Mouse (Mus musculus) kidney, embryonic 14.5 days (tissue): ENCODE results near the gene Fbxo41. TPM values are rescaled to one million over a fixed set of nuclear protein-coding genes. Genes with fewer than 3 reads are reported as not detected.

Experiments
- ATAC-seq: fragments of 200-750 bp; cut with Nextera tagmentation; 2 replicates; pipeline ENCODE4 v1.8.0; 2017; ENCODE audit warnings: moderate number of reproducible peaks, mild to moderate bottlenecking, moderate TSS enrichment, moderate library complexity; ENCODE audit not compliant: low FRiP score, low TSS enrichment
- H3K27ac ChIP-seq: fragments of 300-500 bp; sonication (generic); 2 replicates; pipeline ENCODE4 v1.5.1; 2014; ENCODE audit warnings: low read depth, mild to moderate bottlenecking, low read length, moderate library complexity, mixed read lengths
- H3K27me3 ChIP-seq: fragments of 300-500 bp; sonication (generic); 2 replicates; pipeline ENCODE4 v1.6.1; 2014; ENCODE audit warnings: mild to moderate bottlenecking, low read length; ENCODE audit not compliant: control insufficient read depth, insufficient read depth
- H3K36me3 ChIP-seq: fragments of 300-500 bp; sonication (generic); 2 replicates; pipeline ENCODE4 v1.6.1; 2014; ENCODE audit warnings: low read length, mixed read lengths; ENCODE audit not compliant: control insufficient read depth, insufficient read depth
- H3K4me1 ChIP-seq: fragments of 300-500 bp; sonication (generic); 2 replicates; pipeline ENCODE4 v1.6.1; 2014; ENCODE audit warnings: low read length, mixed read lengths; ENCODE audit not compliant: control insufficient read depth, insufficient read depth
- H3K4me2 ChIP-seq: fragments of 300-500 bp; sonication (generic); replicated peaks from 2 replicates; pipeline ENCODE4 v1.6.1; 2014; ENCODE audit warnings: low read depth, mild to moderate bottlenecking, low read length
- H3K4me3 ChIP-seq: fragments of 300-500 bp; sonication (generic); 2 replicates; pipeline ENCODE4 v1.5.1; 2014; ENCODE audit warnings: mild to moderate bottlenecking, low read length
- H3K9ac ChIP-seq: fragments of 300-500 bp; sonication (generic); 2 replicates; pipeline ENCODE4 v1.6.1; 2014; ENCODE audit warnings: low read depth, mild to moderate bottlenecking, low read length, moderate library complexity
- H3K9me3 ChIP-seq: fragments of 300-500 bp; sonication (generic); 2 replicates; pipeline ENCODE4 v1.6.1; 2016; ENCODE audit warnings: low read length; ENCODE audit not compliant: control insufficient read depth
- WGBS: fragments of 180-500 bp; shearing (Covaris S2); extraction: QIAGEN DNeasy Blood & Tissue Kit; methylation state at CpG from one replicate; pipeline ENCODE4 v1.1.7; 2014; 5-methylcytosine and 5-hydroxymethylcytosine counted together
- polyA plus RNA-seq: library from polyadenylated mRNA; unstranded; fragments of >200 nt; fragmentation: Nextera tagmentation; extraction: Ambion mirVana; gene quantifications from 2 replicates; pipeline ENCODE4 v1.2.1, GENCODE M21; 2014

Fbxo41 gene
- polyA plus RNA-seq, 1 experiment from 2014 or later: 0.05 TPM

DNA sequence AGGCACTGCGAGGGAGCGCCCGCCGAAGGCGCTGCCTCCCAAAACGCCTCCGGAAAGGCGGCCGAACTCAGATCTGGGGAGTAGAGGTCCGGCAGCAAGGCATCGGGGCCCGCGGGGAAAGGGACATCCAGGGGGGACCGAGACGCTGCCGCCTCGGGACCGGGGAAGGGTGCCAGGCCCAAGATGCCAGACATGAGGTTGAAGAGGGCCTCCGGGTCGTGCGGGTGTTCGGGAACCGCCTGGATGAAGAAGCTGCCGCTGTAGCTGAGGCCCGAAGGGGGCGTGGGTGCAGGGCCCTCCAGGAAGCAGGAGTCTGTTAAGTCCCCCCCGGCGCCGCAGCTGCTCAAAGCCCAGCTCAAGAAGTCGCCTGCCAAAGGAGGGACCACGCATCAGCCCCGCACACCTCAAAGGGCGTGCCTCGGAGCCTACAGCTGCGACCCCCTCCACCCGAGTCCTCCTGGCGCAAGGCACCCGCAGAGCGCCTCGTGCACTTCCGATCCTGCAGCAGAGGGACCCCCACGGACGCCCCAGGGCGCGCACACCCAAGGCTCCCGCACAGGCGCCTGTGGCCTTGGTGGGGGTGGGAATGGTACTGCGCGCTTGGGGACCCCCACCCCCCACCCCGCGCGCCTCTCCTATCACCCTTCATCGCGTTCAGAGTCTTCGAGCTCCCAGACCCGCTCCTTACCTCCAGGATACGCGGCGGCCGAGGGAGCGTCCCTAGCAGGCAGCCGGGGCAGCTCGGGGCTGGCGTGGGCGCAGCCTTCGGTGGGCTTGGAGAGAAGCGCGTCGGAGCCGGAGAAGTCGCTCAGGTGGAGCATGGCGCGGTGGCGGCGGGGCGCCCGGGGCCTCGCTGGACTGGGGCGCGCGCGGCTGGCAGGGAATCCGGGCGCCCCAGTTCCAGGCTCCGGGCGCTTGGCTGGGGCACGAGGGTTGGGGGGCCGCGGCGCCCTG, 10.1 kb upstream of the Fbxo41 start:
- H3K27me3 ChIP-seq: peaks cover 78% of the 10 kb centered on the region
- 1% methylated on average over 90 of the region's 90 CpGs for WGBS
- no peaks in the 10 kb centered on the region for H3K36me3 ChIP-seq
- H3K4me1 ChIP-seq: peaks cover 17% of the 10 kb centered on the region
- no peak overlapping the region for H3K9ac ChIP-seq
- peak overlapping the region; percentile 71 for H3K4me2 ChIP-seq
- no peaks in the 10 kb centered on the region for H3K9me3 ChIP-seq
- peak; percentile 44; the same call in 1 of the 2 replicates for ATAC-seq
- peak overlapping the region; percentile 45 for H3K4me3 ChIP-seq
- no peak overlapping the region for H3K27ac ChIP-seq

DNA sequence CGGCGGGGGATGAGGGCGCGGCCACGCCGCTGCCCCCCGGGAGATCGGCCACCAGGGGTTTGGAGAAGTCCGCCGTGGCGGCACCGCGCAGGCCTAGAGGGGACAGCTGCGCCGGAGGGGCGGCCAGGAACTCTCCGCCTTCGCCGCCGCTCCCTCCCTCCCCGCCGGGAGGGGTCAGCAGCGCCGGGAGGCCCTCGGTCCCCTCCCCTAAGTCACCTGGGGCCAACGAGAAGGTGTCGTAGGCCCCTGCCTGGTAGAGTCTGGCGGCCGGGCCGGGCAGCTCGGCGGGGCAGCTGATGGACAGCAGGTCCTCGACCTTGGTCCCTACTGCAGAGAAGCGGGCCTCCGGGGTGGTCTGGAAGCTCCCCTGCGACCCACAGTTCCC, 9.3 kb upstream of the Fbxo41 start:
- WGBS: 0% methylated on average over 23 of the region's 36 CpGs

DNA sequence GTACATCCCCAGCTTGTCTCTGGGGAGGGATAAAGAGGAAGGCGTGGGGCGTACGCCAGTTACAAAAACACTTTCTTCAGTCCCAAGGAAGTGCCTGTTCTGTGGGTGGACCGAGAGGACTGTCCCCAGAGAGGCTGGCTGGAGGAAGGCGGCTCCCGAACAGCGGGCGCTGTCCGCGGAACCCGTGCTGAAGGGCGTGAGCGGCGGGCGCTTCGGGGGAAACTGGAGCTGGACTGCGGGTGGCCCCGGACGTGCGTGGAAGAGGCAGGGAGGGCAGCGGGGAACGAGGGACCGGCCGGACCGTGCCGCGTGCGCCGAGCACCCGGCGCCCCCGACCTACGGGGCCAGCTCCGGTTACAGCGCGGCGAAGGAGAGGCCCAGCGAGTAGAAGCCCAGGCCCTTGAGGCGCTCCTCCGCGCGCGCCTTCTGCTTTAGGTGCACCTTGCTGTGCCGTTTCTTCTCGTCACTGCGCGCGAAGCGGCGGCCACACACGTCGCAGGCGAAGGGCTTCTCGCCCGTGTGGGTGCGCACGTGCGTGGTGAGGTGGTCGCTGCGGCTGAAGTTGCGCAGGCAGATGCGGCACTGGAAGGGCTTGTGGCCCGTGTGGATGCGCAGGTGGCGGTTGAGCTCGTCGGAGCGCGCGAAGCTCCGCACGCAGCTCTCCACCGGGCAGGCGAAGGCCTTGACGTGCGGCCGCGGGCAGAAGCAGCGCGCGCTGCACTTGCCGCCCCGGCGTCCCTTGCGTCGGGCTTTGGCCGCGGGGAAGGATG, 8.7 kb upstream of the Fbxo41 start:
- Histone ChIP-seq H3K27ac (no peak overlapping the region), H3K9ac (no peak overlapping the region), H3K4me1 (peaks cover 17% of the 10 kb centered on the region), H3K4me2 (peak overlapping the region; percentile 47), H3K36me3 (no peaks in the 10 kb centered on the region), H3K9me3 (no peaks in the 10 kb centered on the region), H3K4me3 (peak overlapping the region; percentile 45), H3K27me3 (peaks cover 78% of the 10 kb centered on the region)
- ATAC-seq: peak; percentile 33
- WGBS: under 1% methylated on average over 86 of the region's 88 CpGs

More for the DNA sequence above, 9.3 kb upstream of the Fbxo41 start:
- H3K4me3 ChIP-seq: peak overlapping the region; percentile 45
- H3K9me3 ChIP-seq: no peaks in the 10 kb centered on the region
- peak overlapping the region; percentile 47 for H3K4me2 ChIP-seq
- ATAC-seq: peak; percentile 9; the same call in 1 of the 2 replicates
- H3K9ac ChIP-seq: no peak overlapping the region
- H3K27ac ChIP-seq: no peak overlapping the region
- H3K36me3 ChIP-seq: no peaks in the 10 kb centered on the region
- H3K4me1 ChIP-seq: peaks cover 17% of the 10 kb centered on the region
- peaks cover 78% of the 10 kb centered on the region for H3K27me3 ChIP-seq

DNA sequence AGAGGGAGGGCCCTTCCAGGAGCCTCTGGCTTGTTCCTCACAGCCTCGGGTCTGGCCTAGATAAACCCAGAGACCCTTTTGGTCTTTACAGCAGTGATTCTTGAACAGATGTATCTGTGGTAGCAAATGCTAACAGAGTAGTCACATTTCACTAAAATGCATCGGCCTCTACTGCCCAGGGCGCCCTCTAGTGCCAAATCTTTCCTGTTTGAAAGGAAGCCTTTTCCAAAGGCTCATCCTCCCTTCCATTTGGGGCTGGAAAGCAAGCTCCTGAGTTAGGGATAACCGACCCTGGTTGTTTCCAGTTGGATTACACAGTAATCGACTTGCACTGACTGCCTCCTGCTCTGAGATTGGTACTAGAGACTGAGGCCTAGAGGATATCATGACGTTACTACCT, 7.7 kb upstream of the Fbxo41 start:
- no peak overlapping the region for H3K4me3 ChIP-seq
- peaks cover 17% of the 10 kb centered on the region for H3K4me1 ChIP-seq
- no peaks in the 10 kb centered on the region for H3K36me3 ChIP-seq
- H3K27ac ChIP-seq: no peak overlapping the region
- no peak for ATAC-seq
- no peak overlapping the region for H3K4me2 ChIP-seq
- peaks cover 74% of the 10 kb centered on the region for H3K27me3 ChIP-seq
- WGBS: 3% methylated on average over 6 of the region's 6 CpGs
- no peak overlapping the region for H3K9ac ChIP-seq
- no peaks in the 10 kb centered on the region for H3K9me3 ChIP-seq

DNA sequence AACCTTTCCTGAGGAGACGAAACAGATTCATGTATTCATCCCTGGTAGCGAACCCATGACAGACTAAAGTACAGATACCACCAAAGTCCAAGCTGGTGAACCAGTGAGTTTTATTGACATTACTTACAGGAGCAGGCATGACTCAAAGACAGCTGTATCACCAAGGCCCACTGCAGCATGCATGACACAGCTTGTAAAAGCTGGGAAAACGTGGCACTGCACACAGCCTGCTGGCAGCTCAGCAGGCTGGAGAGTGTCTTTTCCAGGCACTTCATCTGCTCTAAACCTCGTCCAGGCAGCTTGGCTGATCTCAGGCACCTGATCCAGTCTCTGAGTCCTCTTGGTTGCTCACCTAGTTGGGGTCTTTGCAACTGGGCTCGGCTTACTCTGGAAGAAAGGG, 5.8 kb upstream of the Fbxo41 start:
- H3K9ac ChIP-seq: no peak overlapping the region
- no peak overlapping the region for H3K4me3 ChIP-seq
- no peaks in the 10 kb centered on the region for H3K9me3 ChIP-seq
- 50% methylated on average over 5 of the region's 5 CpGs for WGBS
- H3K27ac ChIP-seq: no peak overlapping the region
- H3K4me1 ChIP-seq: peaks cover 17% of the 10 kb centered on the region
- H3K36me3 ChIP-seq: no peaks in the 10 kb centered on the region
- H3K27me3 ChIP-seq: peaks cover 61% of the 10 kb centered on the region
- no peak for ATAC-seq
- H3K4me2 ChIP-seq: no peak overlapping the region

DNA sequence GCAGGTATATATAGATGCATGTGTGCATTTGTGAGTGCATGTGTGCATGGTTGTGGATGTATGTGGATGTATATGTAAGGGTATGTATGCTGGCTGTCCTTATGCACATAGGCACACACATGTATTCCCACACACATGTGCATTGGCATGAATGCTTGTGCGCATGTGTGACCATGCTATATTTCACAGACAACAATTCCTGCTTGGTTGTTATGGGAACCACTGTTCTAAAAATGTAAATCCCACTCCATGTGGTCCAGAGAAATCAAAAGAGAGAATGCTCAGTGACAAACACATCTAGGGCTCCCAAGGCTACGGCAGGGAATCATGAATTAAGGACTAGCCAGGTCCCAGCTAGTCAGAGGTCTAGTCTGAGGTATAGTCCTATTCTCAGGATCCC, 2.1 kb upstream of the Fbxo41 start:
- peaks cover 6% of the 10 kb centered on the region; the same call in 1 of the 2 replicates for H3K4me1 ChIP-seq
- H3K9me3 ChIP-seq: no peaks in the 10 kb centered on the region
- no peak overlapping the region for H3K27ac ChIP-seq
- ATAC-seq: no peak
- peaks cover 43% of the 10 kb centered on the region for H3K27me3 ChIP-seq
- no peak overlapping the region for H3K4me2 ChIP-seq
- H3K9ac ChIP-seq: no peak overlapping the region
- WGBS: 83% methylated on average over 2 of the region's 2 CpGs
- no peaks in the 10 kb centered on the region for H3K36me3 ChIP-seq
- no peak overlapping the region for H3K4me3 ChIP-seq

DNA sequence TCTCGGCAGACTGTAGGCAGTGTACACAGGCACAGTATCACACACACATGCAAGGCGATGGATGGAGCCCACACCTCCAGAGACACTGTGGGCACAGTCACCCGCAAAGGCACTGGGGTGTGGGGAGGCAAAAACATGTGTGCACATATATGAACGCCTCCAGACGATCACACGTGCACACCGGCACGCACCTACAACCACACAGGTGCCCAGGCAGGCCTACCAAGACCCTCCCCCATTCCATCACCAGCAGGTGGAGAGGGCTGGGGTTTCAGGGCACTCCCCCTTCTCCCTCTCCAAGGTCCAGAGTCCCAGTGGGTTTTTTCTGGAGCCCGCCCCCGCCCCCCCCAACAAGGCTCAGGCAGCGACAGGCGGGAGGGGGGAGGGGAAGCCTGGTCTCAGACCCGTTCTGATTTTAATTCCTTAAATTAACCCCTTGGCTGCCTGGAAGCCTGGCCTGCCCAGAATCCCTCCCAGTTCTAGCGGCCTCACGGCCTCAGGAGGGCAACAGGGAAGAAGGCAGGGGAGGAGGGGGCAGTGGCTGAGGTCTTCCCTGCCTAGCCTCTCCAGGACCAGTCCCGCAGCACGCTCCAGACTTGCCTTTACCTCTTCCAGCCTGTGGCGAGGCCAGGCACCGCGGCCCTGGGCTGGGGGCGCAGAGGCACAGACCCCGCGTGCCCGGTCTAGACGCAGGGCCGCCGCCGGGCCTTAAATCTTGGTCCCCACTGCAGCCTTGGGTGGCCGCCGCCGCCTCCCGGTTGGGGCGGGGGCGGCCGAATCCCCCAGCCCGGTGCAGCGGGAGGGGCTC, 487 bp downstream of the Fbxo41 start:
- Histone ChIP-seq H3K9me3 (no peaks in the 10 kb centered on the region), H3K27ac (no peak overlapping the region), H3K4me2 (peak overlapping the region; percentile 90), H3K4me3 (peak overlapping the region; percentile 71), H3K36me3 (no peaks in the 10 kb centered on the region), H3K27me3 (peaks cover 30% of the 10 kb centered on the region), H3K4me1 (peaks cover 6% of the 10 kb centered on the region; the same call in 1 of the 2 replicates), H3K9ac (peak overlapping the region; percentile 52)
- 2% methylated on average over 27 of the region's 37 CpGs for WGBS
- ATAC-seq: peak; percentile 75

DNA sequence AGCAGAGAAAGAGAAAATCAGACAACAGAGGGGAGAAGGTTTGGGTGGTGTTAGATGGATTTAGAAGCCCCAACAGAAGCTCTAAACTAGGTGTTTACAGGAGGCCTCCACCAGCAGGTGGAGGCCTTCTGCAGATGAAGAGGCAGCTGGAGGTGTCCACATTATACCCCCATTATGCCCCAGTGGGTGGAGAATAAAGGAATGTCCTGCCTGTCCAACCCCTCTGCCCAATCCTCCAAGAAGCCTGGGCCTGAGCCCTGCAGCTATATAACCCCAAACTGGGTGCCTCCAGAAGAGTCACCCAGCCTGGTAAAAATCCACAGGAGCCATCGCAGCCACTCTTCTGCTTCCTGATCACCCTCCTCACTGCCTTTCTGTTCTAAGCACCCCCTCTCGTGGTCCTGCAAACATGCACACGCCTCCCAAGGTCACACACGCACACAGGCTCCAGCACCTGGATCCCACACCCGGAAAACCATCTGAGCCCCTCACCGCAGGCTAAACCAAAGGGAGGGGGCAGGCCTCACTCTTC, 1.2 kb downstream of the Fbxo41 start:
- no peaks in the 10 kb centered on the region for H3K36me3 ChIP-seq
- no peak overlapping the region for H3K27ac ChIP-seq
- no peak overlapping the region for H3K4me3 ChIP-seq
- no peaks in the 10 kb centered on the region for H3K9me3 ChIP-seq
- no peak overlapping the region for H3K9ac ChIP-seq
- H3K4me1 ChIP-seq: peaks cover 6% of the 10 kb centered on the region; the same call in 1 of the 2 replicates
- 12% methylated on average over 6 of the region's 6 CpGs for WGBS
- H3K4me2 ChIP-seq: peak overlapping the region; percentile 90
- peaks cover 30% of the 10 kb centered on the region for H3K27me3 ChIP-seq
- no peak for ATAC-seq
